Mouse (Mus musculus) ES-Bruce4 (cell line): ENCODE measurements around the gene Ctla4.

Experiments used
- CTCF ChIP-seq: IDR thresholded peaks from one replicate; pipeline ENCODE4 v1.8.1; 2011; ENCODE audit warnings: low read depth, low read length
- EP300 ChIP-seq: IDR thresholded peaks from 2 replicates; pipeline ENCODE4 v1.6.1; 2011; ENCODE audit warnings: low read depth, low read length; ENCODE audit not compliant: insufficient read depth
- POLR2A ChIP-seq: IDR thresholded peaks from one replicate; pipeline ENCODE4 v1.8.1; 2011; ENCODE audit warnings: low read length; ENCODE audit not compliant: insufficient read depth

GRCm38 (mm10) chr1:60865167-60865566 is 21.6 kb upstream of the Ctla4 start:
- no peak for TF ChIP-seq CTCF
- TF ChIP-seq POLR2A: no peak
- TF ChIP-seq EP300: no peak
